Mouse (Mus musculus) CH12.LX (cell line): ENCODE data around the gene Klk9. TPM values are rescaled to one million over a fixed set of nuclear protein-coding genes. Genes with fewer than 3 reads are reported as not detected.

Source experiments
- DNase-seq: peaks from one replicate; pipeline ENCODE4 v3.0.0-alpha.2; 2013; ENCODE audit errors: extremely low read depth
- H3K27ac ChIP-seq: 2 replicates; pipeline ENCODE4 v1.5.1; 2012; ENCODE audit warnings: low read depth, mild to moderate bottlenecking, control low read depth, moderate library complexity; ENCODE audit not compliant: insufficient read depth
- H3K27me3 ChIP-seq: replicated peaks from 2 replicates; pipeline ENCODE3; 2012; ENCODE audit warnings: inconsistent platforms
- H3K36me3 ChIP-seq, 2 experiments: replicated peaks in 1 of 2; 2 replicates each; pipeline versions ENCODE3 to v1.6.1; 2012; ENCODE audit warnings: inconsistent platforms in 1 of 2, low read length in 1 of 2, mild to moderate bottlenecking in 1 of 2, mixed read lengths in 1 of 2, moderate library complexity in 1 of 2; ENCODE audit not compliant: control insufficient read depth in 1 of 2, insufficient read depth in 1 of 2
- H3K4me1 ChIP-seq, 2 experiments: 2 replicates each; pipeline ENCODE4 v1.6.1; 2012; ENCODE audit warnings: inconsistent platforms in 1 of 2, moderate library complexity in 1 of 2; ENCODE audit not compliant: insufficient read depth in 2 of 2, control insufficient read depth in 1 of 2
- H3K4me2 ChIP-seq: 2 replicates; pipeline ENCODE4 v1.6.1; 2012; ENCODE audit warnings: low read depth, mild to moderate bottlenecking, control low read depth; ENCODE audit not compliant: poor library complexity, insufficient read depth, severe bottlenecking
- H3K4me3 ChIP-seq, 3 experiments: fragments of 150-350 bp in 1 of 3; sonication (generic) in 1 of 3; replicated peaks in 1 of 3; 2 replicates each; pipeline versions ENCODE3 to v1.5.1; 2011 to 2012; ENCODE audit warnings: low read depth in 2 of 3, low read length in 2 of 3, mild to moderate bottlenecking in 2 of 3, moderate library complexity in 2 of 3, control low read depth in 1 of 3, improper control_type of control experiment in 1 of 3, inconsistent platforms in 1 of 3, mixed read lengths in 1 of 3; ENCODE audit not compliant: poor library complexity in 1 of 3
- H3K79me2 ChIP-seq: replicated peaks from 2 replicates; pipeline ENCODE4 v1.6.1; 2012; ENCODE audit warnings: mild to moderate bottlenecking, moderate library complexity; ENCODE audit not compliant: control insufficient read depth, poor library complexity, insufficient read depth, severe bottlenecking; ENCODE audit errors: extremely low read depth
- H3K9ac ChIP-seq: 2 replicates; pipeline ENCODE4 v1.6.1; 2012; ENCODE audit warnings: low read depth, mild to moderate bottlenecking, control low read depth, moderate library complexity; ENCODE audit not compliant: insufficient read depth
- H3K9me3 ChIP-seq: replicated peaks from 2 replicates; pipeline ENCODE3; 2012; ENCODE audit warnings: low read length, inconsistent platforms, mixed read lengths
- CHD1 ChIP-seq: IDR thresholded peaks from 2 replicates; pipeline ENCODE4 v1.6.1; 2012; ENCODE audit warnings: low read depth, low read length, improper control_type of control experiment, inconsistent platforms
- E2F4 ChIP-seq: IDR thresholded peaks from 2 replicates; pipeline ENCODE4 v1.6.1; 2011; ENCODE audit warnings: low read depth, low read length, improper control_type of control experiment; ENCODE audit not compliant: insufficient replicate concordance
- EP300 ChIP-seq: IDR thresholded peaks from 2 replicates; pipeline ENCODE4 v1.6.1; 2011; ENCODE audit warnings: low read length, improper control_type of control experiment
- JUND ChIP-seq: conservative IDR thresholded peaks from 2 replicates; pipeline ENCODE4 v1.6.1; 2011; ENCODE audit warnings: low read depth, low read length, improper control_type of control experiment
- MAFK ChIP-seq: IDR thresholded peaks from 2 replicates; pipeline ENCODE4 v1.6.1; 2011; ENCODE audit warnings: low read length, improper control_type of control experiment; ENCODE audit not compliant: insufficient replicate concordance
- MAX ChIP-seq: IDR thresholded peaks from 2 replicates; pipeline ENCODE4 v1.6.1; 2011; ENCODE audit warnings: low read length, improper control_type of control experiment
- MAZ ChIP-seq: IDR thresholded peaks from 2 replicates; pipeline ENCODE4 v1.6.1; 2012; ENCODE audit warnings: low read depth, mild to moderate bottlenecking, inconsistent platforms, low read length, improper control_type of control experiment, moderate library complexity
- MEF2A ChIP-seq: IDR thresholded peaks from 2 replicates; pipeline ENCODE4 v1.6.1; 2014; ENCODE audit warnings: low read depth, mild to moderate bottlenecking, inconsistent platforms, low read length, improper control_type of control experiment, borderline replicate concordance
- MXI1 ChIP-seq: IDR thresholded peaks from 2 replicates; pipeline ENCODE4 v1.6.1; 2011; ENCODE audit warnings: mild to moderate bottlenecking, low read depth, low read length, improper control_type of control experiment
- MYC ChIP-seq: IDR thresholded peaks from 2 replicates; pipeline ENCODE4 v1.6.1; 2011; ENCODE audit warnings: low read depth, mild to moderate bottlenecking, improper control_type of control experiment, low read length
- NELFE ChIP-seq: IDR thresholded peaks from 2 replicates; pipeline ENCODE4 v1.6.1; 2011; ENCODE audit warnings: low read depth, low read length, improper control_type of control experiment
- POLR2A ChIP-seq: IDR thresholded peaks from 2 replicates; pipeline ENCODE4 v1.6.1; 2011; ENCODE audit warnings: low read depth, mild to moderate bottlenecking, improper control_type of control experiment, low read length
- RAD21 ChIP-seq: IDR thresholded peaks from 2 replicates; pipeline ENCODE4 v1.6.1; 2011; ENCODE audit warnings: low read depth, mild to moderate bottlenecking, low read length, improper control_type of control experiment, moderate library complexity
- TBP ChIP-seq: conservative IDR thresholded peaks from 2 replicates; pipeline ENCODE4 v1.6.1; 2011; ENCODE audit warnings: low read depth, low read length, improper control_type of control experiment
- TCF12 ChIP-seq: IDR thresholded peaks from 2 replicates; pipeline ENCODE4 v1.6.1; 2014; ENCODE audit warnings: low read depth, mild to moderate bottlenecking, inconsistent platforms, low read length, improper control_type of control experiment
- UBTF ChIP-seq: IDR thresholded peaks from 2 replicates; pipeline ENCODE4 v1.6.1; 2012; ENCODE audit warnings: low read depth, mild to moderate bottlenecking, inconsistent platforms, low read length, improper control_type of control experiment, moderate library complexity
- USF2 ChIP-seq: conservative IDR thresholded peaks from 2 replicates; pipeline ENCODE4 v1.6.1; 2011; ENCODE audit warnings: low read depth, low read length, improper control_type of control experiment
- ZNF384 ChIP-seq: IDR thresholded peaks from 2 replicates; pipeline ENCODE4 v1.6.1; 2012; ENCODE audit warnings: low read depth, low read length, improper control_type of control experiment, inconsistent platforms
- dilution Hi-C: fragments of 300-500 bp; cut with MboI; formaldehyde crosslinking; loops from 2 replicates; pipeline ENCODE4 v1.14.3; 2020; ENCODE audit warnings: low sequenced_read_pairs; ENCODE audit not compliant: extremely low pct_unique_long_range_greater_than_20kb, extremely low pct_ligation_motif_present
- in situ Hi-C: fragments of 300-500 bp; cut with MboI; formaldehyde crosslinking; loops from 3 replicates; pipeline ENCODE4 v1.14.3; 2019; ENCODE audit warnings: low sequenced_read_pairs, low pct_ligation_motif_present, low pct_unique_long_range_greater_than_20kb, mixed read lengths
- polyA plus RNA-seq: library from polyadenylated mRNA; unstranded; fragments of >175 nt; gene quantifications from 2 replicates; pipeline ENCODE4 v1.2.1, GENCODE M21; 2012; ENCODE audit warnings: low read depth; ENCODE audit not compliant: insufficient read length
- total RNA-seq, 2 experiments: library from RNA; depleted of rRNA; stranded (reverse); fragments of 300-350 nt in 1 of 2; fragments of >200 nt in 1 of 2; gene quantifications; 2 replicates each; pipeline ENCODE4 v1.2.3; 2012 to 2014

Klk9 gene
- total and polyA plus RNA-seq, 3 experiments = 0.08 TPM; not detected in 2

- H3K27me3 ChIP-seq = peaks cover 88% of the 10 kb centered on the region
- H3K4me1 ChIP-seq = no peaks in the 10 kb centered on the region
- H3K27ac ChIP-seq = no peak within 1 kb of the TSS
- TF ChIP-seq MYC (no peak), MAZ (no peak), E2F4 (no peak), TCF12 (no peak), JUND (no peak), CHD1 (no peak), MXI1 (no peak), TBP (no peak)
- no peaks in the 10 kb centered on the region for H3K36me3 ChIP-seq
- in situ Hi-C loops = no loop called here
- no peak within 1 kb of the TSS for H3K4me3 ChIP-seq
- no peak for DNase-seq
- dilution Hi-C loops = no loop called here
- H3K9ac ChIP-seq = no peak within 1 kb of the TSS
- H3K9me3 ChIP-seq = no peaks in the 10 kb centered on the region
- H3K79me2 ChIP-seq = no peaks in the 10 kb centered on the region
- no peak within 1 kb of the TSS for H3K4me2 ChIP-seq
Observed at GRCm38 (mm10) chr7:43810994-43811393, 19.3 kb downstream of the Klk9 start, which contains the start of gene Klk7. TSS of gene Klk7 (plus strand) at chr7:43811294.

GRCm38 (mm10) chr7:43815211-43815610 lies 23.5 kb downstream of the Klk9 start:
- H3K27ac ChIP-seq = no peak overlapping the region
- H3K9me3 ChIP-seq = no peaks in the 10 kb centered on the region
- no peaks in the 10 kb centered on the region for H3K79me2 ChIP-seq
- DNase-seq = no peak
- no peak overlapping the region for H3K4me3 ChIP-seq
- no peak overlapping the region for H3K9ac ChIP-seq
- no peaks in the 10 kb centered on the region for H3K36me3 ChIP-seq
- no peak overlapping the region for H3K4me2 ChIP-seq
- dilution Hi-C loops = no loop called here
- H3K27me3 ChIP-seq = peaks cover 72% of the 10 kb centered on the region
- TF ChIP-seq ZNF384 (no peak), NELFE (no peak), EP300 (no peak), POLR2A (no peak), RAD21 (no peak), MAX (no peak), MAFK (no peak), UBTF (no peak), USF2 (no peak), E2F4 (no peak), MEF2A (no peak), TBP (no peak)
- in situ Hi-C loops = no loop called here
- H3K4me1 ChIP-seq = no peaks in the 10 kb centered on the region
